Mouse (Mus musculus) CD4-positive helper T cell, adult 2 months (primary cell): ENCODE data around the gene Psmd8.

Experiments used
- DNase-seq: peaks from one replicate; pipeline ENCODE4 v3.0.0-alpha.2; 2012; ENCODE audit warnings: low read depth, missing footprints, low spot score

Psmd8 gene

GRCm38 (mm10) chr7:29134693-29135386 lies 45.7 kb downstream of the Psmd8 start, which contains the start of gene Rasgrp4:
TSS of gene Rasgrp4 (plus strand) at chr7:29134851.
- peak; percentile 90 for DNase-seq

- no peak for DNase-seq
Observed at GRCm38 (mm10) chr7:29134230-29134629, 46.3 kb downstream of the Psmd8 start.

GRCm38 (mm10) chr7:29128725-29129124 lies 51.8 kb downstream of the Psmd8 start:
- peak; percentile 58 for DNase-seq

GRCm38 (mm10) chr7:29126173-29126915 lies 54.2 kb downstream of the Psmd8 start:
- DNase-seq: peak; percentile 81

GRCm38 (mm10) chr7:29124970-29125369 lies 55.5 kb downstream of the Psmd8 start, which contains the start of gene Ryr1:
TSS of gene Ryr1 (minus strand) at chr7:29125179.
- DNase-seq: peak; percentile 56
